Mouse (Mus musculus): Measurements from ENCODE around the gene Ell3. TPM values are rescaled to one million over a fixed set of nuclear protein-coding genes. Genes with fewer than 3 reads are reported as not detected.
"Not testable (repeated sequence)": the region's sequence is repeated elsewhere in the genome, so short reads cannot be mapped to it uniquely, and the experiment has no call there.

Gene Ell3
- total RNA-seq (2021): not detected
- long read RNA-seq, experiment 1: 0 reads
- long read RNA-seq, experiment 2: 0 reads

DNA sequence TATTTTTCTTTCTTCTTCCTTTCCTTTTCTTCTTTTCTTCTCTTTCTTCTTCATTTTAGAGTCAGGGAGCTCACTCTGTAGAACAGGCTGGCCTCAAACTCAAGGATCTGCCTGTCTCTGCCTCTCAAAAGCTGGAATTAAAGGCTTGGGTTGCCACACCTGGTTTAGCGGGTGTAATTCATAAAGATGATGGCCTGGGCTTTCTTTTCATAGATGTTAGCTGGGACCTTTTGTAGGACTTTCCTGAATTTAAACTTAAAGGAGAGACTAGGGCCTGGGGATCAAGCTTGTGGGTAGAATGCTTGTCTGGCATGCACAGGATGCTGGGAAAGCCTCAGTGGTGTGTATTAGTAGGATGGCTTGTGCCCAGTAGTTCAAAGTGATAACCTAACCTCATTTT is at the start of gene Ell3:
Gene Ell3 (minus strand): TSS at position 101 of the 400 bp plus-strand sequence.
- intact Hi-C loops (cut with DNase I): no loop called here
- Histone ChIP-seq H3K4me3 (no peak within 1 kb of the TSS), H3K27ac (no peak within 1 kb of the TSS)
- TF ChIP-seq CTCF (IDR thresholded peaks at IDR 0.05): no peak
- DNase-seq (ENCODE audit: extremely low spot score in 1 of 2, low spot score in 2 of 2): no peak

- intact Hi-C loops (cut with DNase I); DNase-seq (ENCODE audit: extremely low spot score in 1 of 2, low spot score in 2 of 2); H3K4me3 ChIP-seq; H3K27ac ChIP-seq: not testable (repeated sequence)
These were observed 40.3 kb upstream of the Ell3 start for GRCm38 (mm10) chr2:121484403-121484802.

DNA sequence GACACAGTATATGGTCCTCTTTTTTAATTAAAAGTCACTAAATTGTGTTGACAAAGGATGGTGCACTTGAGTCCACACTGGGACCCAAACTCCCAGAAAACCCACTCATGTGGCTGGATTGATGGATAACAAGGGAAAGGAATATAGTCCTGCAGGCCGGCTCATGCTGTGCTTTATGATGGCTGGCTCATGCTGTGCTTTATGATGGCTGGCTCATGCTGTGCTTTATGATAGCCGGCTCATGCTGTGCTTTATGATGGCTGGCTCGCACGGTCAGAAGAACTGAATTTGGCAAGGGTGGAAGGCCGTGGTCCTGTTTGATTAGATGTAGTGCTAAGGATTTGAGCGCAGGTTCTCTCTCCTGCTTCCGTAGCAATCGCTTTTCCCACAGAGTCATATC is 39.5 kb upstream of the Ell3 start:
- intact Hi-C loops (cut with DNase I): no loop called here
- no peak overlapping the region for H3K27ac ChIP-seq

GRCm38 (mm10) chr2:121480916-121481315 is 36.8 kb upstream of the Ell3 start:
- H3K4me3 ChIP-seq; intact Hi-C loops (cut with DNase I); H3K27ac ChIP-seq; DNase-seq (ENCODE audit: extremely low spot score in 1 of 2, low spot score in 2 of 2): not testable (repeated sequence)

More for the DNA sequence above, 39.5 kb upstream of the Ell3 start:
- DNase-seq (ENCODE audit: extremely low spot score in 1 of 2, low spot score in 2 of 2): no peak
- H3K4me3 ChIP-seq: no peak overlapping the region
- no peak for TF ChIP-seq CTCF (IDR thresholded peaks at IDR 0.05)

- peak; percentile 54 for TF ChIP-seq CTCF (IDR thresholded peaks at IDR 0.05)
- H3K27ac ChIP-seq: no peak overlapping the region
- intact Hi-C loops (cut with DNase I): no loop called here
- H3K4me3 ChIP-seq: no peak overlapping the region
- no peak for DNase-seq (ENCODE audit: extremely low spot score in 1 of 2, low spot score in 2 of 2)
These were observed 36.4 kb upstream of the Ell3 start for GRCm38 (mm10) chr2:121480498-121480897.

- DNase-seq (ENCODE audit: extremely low spot score in 1 of 2, low spot score in 2 of 2): no peak
- H3K4me3 ChIP-seq: no peak overlapping the region
- intact Hi-C loops (cut with DNase I): no loop called here
- H3K27ac ChIP-seq: no peak overlapping the region
- no peak for TF ChIP-seq CTCF (IDR thresholded peaks at IDR 0.05)
These were observed 33.6 kb upstream of the Ell3 start for GRCm38 (mm10) chr2:121477491-121478266.

DNA sequence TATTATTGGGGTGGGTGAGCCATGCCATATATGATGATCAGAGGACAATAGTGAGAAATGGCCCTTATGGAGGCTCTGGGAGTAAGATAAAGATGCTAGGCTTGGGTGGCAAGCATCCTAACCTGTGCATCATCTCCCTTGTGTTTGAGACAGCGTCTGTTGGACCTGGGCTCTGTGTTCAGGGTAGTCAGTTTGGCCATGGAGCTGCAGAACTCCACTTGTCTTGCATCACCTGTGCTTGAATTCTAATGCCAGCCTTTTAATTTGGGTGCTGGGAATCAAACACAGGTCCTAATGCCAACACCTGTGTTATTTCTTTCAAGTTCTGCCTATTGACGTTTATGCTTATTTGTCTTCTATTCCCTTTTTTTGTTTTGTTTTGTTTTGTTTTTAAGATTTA is 31.2 kb upstream of the Ell3 start:
- H3K4me3 ChIP-seq; DNase-seq (ENCODE audit: extremely low spot score in 1 of 2, low spot score in 2 of 2); H3K27ac ChIP-seq; intact Hi-C loops (cut with DNase I): not testable (repeated sequence)

- H3K27ac ChIP-seq: peak overlapping the region; percentile 44; the same call in 1 of the 2 replicates
- DNase-seq (ENCODE audit: extremely low spot score in 1 of 2, low spot score in 2 of 2): no peak
- TF ChIP-seq CTCF (IDR thresholded peaks at IDR 0.05): no peak
- intact Hi-C loops (cut with DNase I): loop anchor here (1.0 kb wide), 1 partner anchor 32 kb away; the partner anchor contains the start of genes Mfap1a and Wdr76
- H3K4me3 ChIP-seq: peak overlapping the region; percentile 63
These were observed 30.1 kb upstream of the Ell3 start for GRCm38 (mm10) chr2:121474180-121474535.

- Histone ChIP-seq H3K27ac (peak within 1 kb of the TSS; percentile 44; the same call in 1 of the 2 replicates), H3K4me3 (peak within 1 kb of the TSS; percentile 63)
- DNase-seq (ENCODE audit: extremely low spot score in 1 of 2, low spot score in 2 of 2): peak; percentile 75 to 81
- intact Hi-C loops (cut with DNase I): loop anchor here (1.0 kb wide), 1 partner anchor 33 kb away; the partner anchor contains the start of genes Mfap1a and Wdr76
These were observed 29.5 kb upstream of the Ell3 start, which contains the start of gene Mfap1b for GRCm38 (mm10) chr2:121473301-121474179. TSS of gene Mfap1b (minus strand) at chr2:121474067.

DNA sequence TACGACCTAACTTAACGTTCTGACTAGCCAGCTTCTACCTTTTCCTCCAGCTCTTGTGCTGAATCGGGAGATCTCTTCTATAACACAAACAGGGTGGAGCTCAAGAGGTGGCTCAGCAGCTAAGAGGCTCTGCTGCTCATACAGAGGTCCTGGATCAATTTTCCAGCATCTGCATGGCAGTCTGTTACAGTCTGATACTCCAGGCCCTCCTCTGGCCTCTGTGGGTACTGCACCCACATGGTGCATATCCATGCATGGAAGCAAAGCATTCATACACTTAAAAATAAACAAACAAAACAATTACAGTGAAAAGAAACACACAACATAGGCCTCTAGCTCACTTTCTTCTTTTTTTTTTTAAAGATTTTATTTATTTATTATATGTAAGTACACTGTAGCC is 28.7 kb upstream of the Ell3 start:
- intact Hi-C loops (cut with DNase I); H3K27ac ChIP-seq; DNase-seq (ENCODE audit: extremely low spot score in 1 of 2, low spot score in 2 of 2): not testable (repeated sequence)
- peak overlapping the region; percentile 63 for H3K4me3 ChIP-seq

DNA sequence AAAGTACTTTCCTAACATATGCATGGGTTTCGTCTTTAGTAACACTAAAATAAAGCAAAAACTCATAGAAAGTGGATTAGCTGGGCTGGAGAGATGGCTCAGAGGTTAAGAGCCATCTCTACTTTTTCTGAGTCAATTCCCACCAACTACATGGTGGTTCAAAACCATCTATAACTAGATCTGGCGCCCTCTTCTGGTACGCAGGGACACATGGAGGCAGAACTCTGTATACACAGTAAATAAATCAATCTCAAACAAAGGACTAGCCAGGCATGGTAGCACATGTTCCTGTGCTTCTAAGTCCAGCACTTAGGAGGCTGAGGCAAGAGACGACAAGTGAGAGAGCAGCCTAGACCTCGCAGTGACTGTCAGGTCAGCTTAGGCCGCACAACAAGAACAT is 24.9 kb upstream of the Ell3 start:
- H3K4me3 ChIP-seq; H3K27ac ChIP-seq; DNase-seq (ENCODE audit: extremely low spot score in 1 of 2, low spot score in 2 of 2); intact Hi-C loops (cut with DNase I): not testable (repeated sequence)

DNA sequence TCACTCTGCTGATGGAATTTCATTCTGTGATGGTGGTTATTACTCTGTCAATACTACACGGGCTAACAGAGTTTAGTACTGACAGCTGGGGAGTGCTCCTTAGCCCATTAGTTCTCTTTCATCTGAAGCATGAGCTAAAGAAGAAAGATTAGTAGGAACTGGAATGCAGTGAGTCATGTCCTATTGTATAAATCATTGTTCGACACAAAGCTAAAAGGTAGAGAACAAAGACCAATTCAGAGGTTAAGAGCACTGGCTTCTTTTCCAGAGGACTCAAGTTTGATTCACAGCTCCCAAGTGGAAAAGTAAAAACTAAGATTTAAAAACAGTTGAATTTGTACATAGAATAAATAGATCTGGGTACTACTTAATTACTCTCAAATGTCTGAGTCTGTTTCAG is 16.0 kb upstream of the Ell3 start:
- no peak overlapping the region for H3K4me3 ChIP-seq
- intact Hi-C loops (cut with DNase I): no loop called here
- no peak overlapping the region for H3K27ac ChIP-seq
- DNase-seq (ENCODE audit: extremely low spot score in 1 of 2, low spot score in 2 of 2): no peak
- no peak for TF ChIP-seq CTCF (IDR thresholded peaks at IDR 0.05)
